In genomic region chr14:29839576-29839975, GRCm38 (mm10) we compare ENCODE assay signal across 22 mouse cellular contexts.
A peak's percentile ranks its signal among the peaks of the same experiment; 100 is the strongest.
DNase-seq lines count a peak whose midpoint lies in the region; ATAC-seq and TF ChIP-seq lines count a peak whose summit lies in the region.
"Had no signal": no experiment of that assay in that cellular context is flagged by ENCODE, and none has a peak within 500 bp of the region (broad histone marks: within the 10 kb centered on the region; RNA-seq: fewer than 3 reads in every experiment).

No protein-coding gene starts in this region.

- no peak overlapping the region for H3K9ac ChIP-seq in kidney, postnatal 0 days (ENCODE audit: low read depth, low read length)
- no peak overlapping the region for H3K9ac ChIP-seq in kidney, embryonic 15.5 days
- no peak overlapping the region for H3K9ac ChIP-seq in neural tube, embryonic 15.5 days (replicated peaks)
- H3K9ac ChIP-seq: embryonic facial prominence, embryonic 13.5 days; embryonic facial prominence, embryonic 15.5 days; forebrain, embryonic 12.5 days had no signal

- H3K4me2 ChIP-seq in kidney, postnatal 0 days (ENCODE audit: low read length) = no peak overlapping the region
- no peak overlapping the region for H3K4me2 ChIP-seq in kidney, embryonic 15.5 days
- no peak overlapping the region for H3K4me2 ChIP-seq in neural tube, embryonic 15.5 days
- H3K4me2 ChIP-seq: embryonic facial prominence, embryonic 13.5 days; embryonic facial prominence, embryonic 15.5 days; forebrain, embryonic 12.5 days had no signal

- DNase-seq in adrenal gland, adult 2 months = peak; percentile 57
- DNase-seq in adrenal gland, postnatal 25 days = no peak
- DNase-seq in kidney, postnatal 0 days (ENCODE audit: low spot score) = peak; percentile 42
- peak; percentile 24 for DNase-seq in adrenal gland, postnatal 10 days
- DNase-seq in adrenal gland, postnatal 36 days = peak; percentile 36 to 65
- no peak for DNase-seq in urinary bladder, postnatal 25 days (ENCODE audit: low spot score)
- DNase-seq: cerebellum, adult 11 months; cerebellum, adult 18-20 months; cerebellum, adult 8-10 months; cerebellum, adult 9-11 months; cerebellum, postnatal 14 days; cerebellum, postnatal 36 days; embryo, embryonic 11 days had no signal

- no peak for TF ChIP-seq CTCF in kidney, postnatal 0 days (IDR thresholded peaks at IDR 0.05; ENCODE audit: low read depth)

- H3K4me3 ChIP-seq in kidney, postnatal 0 days (replicated peaks; ENCODE audit: low read depth, low read length) = no peak overlapping the region
- H3K4me3 ChIP-seq in kidney, embryonic 15.5 days (replicated peaks) = no peak overlapping the region
- H3K4me3 ChIP-seq in neural tube, embryonic 15.5 days (replicated peaks) = no peak overlapping the region
- H3K4me3 ChIP-seq: embryonic facial prominence, embryonic 13.5 days; embryonic facial prominence, embryonic 15.5 days; erythroblast, embryonic 14.5 days; forebrain, embryonic 10.5 days; forebrain, embryonic 12.5 days had no signal

- H3K4me1 ChIP-seq in kidney, postnatal 0 days (replicated peaks; ENCODE audit: insufficient read depth, low read length) = no peaks in the 10 kb centered on the region
- H3K4me1 ChIP-seq in kidney, embryonic 15.5 days = no peaks in the 10 kb centered on the region
- no peaks in the 10 kb centered on the region for H3K4me1 ChIP-seq in neural tube, embryonic 15.5 days
- H3K4me1 ChIP-seq: embryonic facial prominence, embryonic 13.5 days; embryonic facial prominence, embryonic 15.5 days; forebrain, embryonic 10.5 days; forebrain, embryonic 12.5 days had no signal

- H3K27me3 ChIP-seq in kidney, postnatal 0 days (ENCODE audit: insufficient read depth, low read length) = no peaks in the 10 kb centered on the region
- H3K27me3 ChIP-seq in kidney, embryonic 15.5 days = no peaks in the 10 kb centered on the region
- H3K27me3 ChIP-seq in neural tube, embryonic 15.5 days (replicated peaks) = no peaks in the 10 kb centered on the region
- H3K27me3 ChIP-seq: embryonic facial prominence, embryonic 13.5 days; embryonic facial prominence, embryonic 15.5 days; forebrain, embryonic 12.5 days had no signal

- H3K27ac ChIP-seq in kidney, postnatal 0 days = no peak overlapping the region
- no peak overlapping the region for H3K27ac ChIP-seq in kidney, embryonic 15.5 days
- no peak overlapping the region for H3K27ac ChIP-seq in neural tube, embryonic 15.5 days (replicated peaks)
- H3K27ac ChIP-seq: embryonic facial prominence, embryonic 13.5 days; embryonic facial prominence, embryonic 15.5 days; forebrain, embryonic 10.5 days; forebrain, embryonic 12.5 days had no signal

- no peaks in the 10 kb centered on the region for H3K9me3 ChIP-seq in kidney, postnatal 0 days (replicated peaks; ENCODE audit: low read length)
- H3K9me3 ChIP-seq in kidney, embryonic 15.5 days (replicated peaks) = no peaks in the 10 kb centered on the region
- no peaks in the 10 kb centered on the region for H3K9me3 ChIP-seq in neural tube, embryonic 15.5 days (replicated peaks)
- H3K9me3 ChIP-seq: embryonic facial prominence, embryonic 13.5 days; embryonic facial prominence, embryonic 15.5 days; forebrain, embryonic 10.5 days; forebrain, embryonic 12.5 days had no signal

- no peak for ATAC-seq in kidney, postnatal 0 days (replicated peaks; ENCODE audit: low FRiP score, low read depth)
- ATAC-seq in kidney, embryonic 15.5 days (replicated peaks; ENCODE audit: low FRiP score) = no peak
- ATAC-seq in neural tube, embryonic 15.5 days (ENCODE audit: low FRiP score) = no peak
- ATAC-seq: forebrain, embryonic 14.5 days; forebrain, embryonic 16.5 days had no signal

- no peaks in the 10 kb centered on the region for H3K36me3 ChIP-seq in kidney, postnatal 0 days (ENCODE audit: insufficient read depth, low read length)
- no peaks in the 10 kb centered on the region for H3K36me3 ChIP-seq in kidney, embryonic 15.5 days
- no peaks in the 10 kb centered on the region for H3K36me3 ChIP-seq in neural tube, embryonic 15.5 days
- H3K36me3 ChIP-seq: embryonic facial prominence, embryonic 13.5 days; embryonic facial prominence, embryonic 15.5 days; forebrain, embryonic 10.5 days; forebrain, embryonic 12.5 days had no signal

- 84% methylated on average over 3 of the region's 3 CpGs for WGBS in kidney, postnatal 0 days
- WGBS in kidney, embryonic 15.5 days = 83% methylated on average over 3 of the region's 3 CpGs
- WGBS in neural tube, embryonic 15.5 days = 89% methylated on average over 3 of the region's 3 CpGs

Comparison
In these comparisons a context has a peak if more than half of its experiments do, and no peak if none do; other contexts are left out.
1. DNase-seq: peak in adrenal gland, adult 2 months (single experiment), kidney, postnatal 0 days (single experiment), adrenal gland, postnatal 10 days (single experiment) and adrenal gland, postnatal 36 days (2 of 2); none in adrenal gland, postnatal 25 days (single experiment) and urinary bladder, postnatal 25 days (single experiment).